17 mouse cellular contexts compared by ENCODE assay signal in genomic region chr12:8047046-8047445, GRCm38 (mm10).
"Had no signal": no experiment of that assay in that cellular context is flagged by ENCODE, and none has a peak within 500 bp of the region (broad histone marks: within the 10 kb centered on the region; RNA-seq: fewer than 3 reads in every experiment).

No protein-coding gene starts in this region.

- H3K27me3 ChIP-seq: lung, embryonic 15.5 days; midbrain, embryonic 13.5 days; midbrain, embryonic 15.5 days; neural tube, embryonic 12.5 days; stomach, embryonic 15.5 days had no signal

- H3K9me3 ChIP-seq: lung, embryonic 15.5 days; megakaryocyte, embryonic 14.5 days; midbrain, embryonic 13.5 days; midbrain, embryonic 15.5 days; neural tube, embryonic 12.5 days; stomach, embryonic 15.5 days had no signal

- DNase-seq: lung, adult 2 months; lung, postnatal 14 days; lung, postnatal 36 days; right cerebral cortex, postnatal 14 days; thymus, adult 2 months; thymus, postnatal 25 days; thymus, postnatal 4 days had no signal

- ATAC-seq: lung, postnatal 0 days; midbrain, embryonic 13.5 days; midbrain, embryonic 15.5 days had no signal

- H3K36me3 ChIP-seq: lung, embryonic 15.5 days; midbrain, embryonic 13.5 days; midbrain, embryonic 15.5 days; neural tube, embryonic 12.5 days; stomach, embryonic 15.5 days had no signal

- H3K4me1 ChIP-seq: midbrain, embryonic 13.5 days; midbrain, embryonic 15.5 days; neural tube, embryonic 12.5 days; stomach, embryonic 15.5 days had no signal

- H3K27ac ChIP-seq: lung, embryonic 15.5 days; macrophage; midbrain, embryonic 13.5 days; midbrain, embryonic 15.5 days; neural tube, embryonic 12.5 days; stomach, embryonic 15.5 days; stomach, postnatal 0 days had no signal

- H3K4me2 ChIP-seq: lung, embryonic 15.5 days; midbrain, embryonic 11.5 days; midbrain, embryonic 13.5 days; midbrain, embryonic 15.5 days; neural tube, embryonic 12.5 days; stomach, embryonic 15.5 days had no signal

- H3K4me3 ChIP-seq: lung, embryonic 15.5 days; megakaryocyte, embryonic 14.5 days; midbrain, embryonic 13.5 days; midbrain, embryonic 15.5 days; neural tube, embryonic 12.5 days; stomach, embryonic 15.5 days had no signal

- H3K9ac ChIP-seq: lung, embryonic 15.5 days; midbrain, embryonic 13.5 days; midbrain, embryonic 15.5 days; neural tube, embryonic 12.5 days; stomach, embryonic 15.5 days had no signal
